Mouse (Mus musculus) left cerebral cortex, postnatal 4 days (tissue): ENCODE measurements at regions not wholly inside any gene's neighbourhood (a gene's known extent, or its start where the extent isn't known, plus 50 kb on each side); places are given as distances from the start of the nearest gene placed in this dataset.

ENCODE experiments used
- DNase-seq: peaks from one replicate; pipeline ENCODE4 v3.0.0-alpha.2; 2022
- intact Hi-C: fragments of 180-260 bp; cut with DNase I; formaldehyde crosslinking; loops from one replicate; pipeline ENCODE4 v1.15.1; 2025

DNA sequence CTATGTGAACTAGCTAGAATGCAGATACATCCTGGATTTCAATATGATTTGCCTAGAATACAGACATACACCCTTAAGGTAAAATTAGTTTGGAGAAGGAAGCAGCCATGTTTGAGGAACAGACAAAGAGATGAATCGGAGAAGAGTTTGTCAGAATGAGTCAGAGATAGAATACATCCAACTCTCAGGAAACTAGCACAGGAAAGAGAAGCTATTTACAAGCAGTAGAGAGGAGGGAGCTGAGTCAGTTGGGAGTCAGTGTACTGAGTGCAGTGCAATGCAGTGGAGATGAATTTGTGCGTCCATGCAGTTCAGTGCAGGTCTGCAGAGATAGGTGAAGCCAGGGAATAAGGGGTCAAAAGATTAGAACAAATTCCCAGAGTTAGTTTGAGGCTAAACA, 205.5 kb upstream of the Hand2 start:
- no peak for DNase-seq
- intact Hi-C loops = no loop called here

DNA sequence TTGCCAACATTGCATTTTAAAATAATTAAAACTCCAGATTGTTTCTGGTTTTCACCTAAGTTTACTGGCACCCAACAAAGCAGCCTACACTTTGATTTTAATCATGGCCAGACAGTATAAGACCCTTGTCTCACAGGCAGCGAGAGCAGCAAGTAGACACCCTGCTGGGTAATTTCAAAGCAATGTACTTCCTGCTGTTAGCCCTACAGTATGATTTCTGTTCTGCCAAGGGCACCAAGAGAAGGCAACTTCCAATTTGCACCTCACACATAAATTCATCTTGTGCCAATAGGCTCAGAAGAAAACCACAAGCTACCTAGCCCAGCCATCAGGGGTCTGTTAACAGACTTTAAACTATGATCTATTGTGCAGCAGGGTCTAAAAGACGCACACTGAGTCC, 186.7 kb upstream of the Hand2 start:
- DNase-seq = no peak
- intact Hi-C loops = no loop called here

DNA sequence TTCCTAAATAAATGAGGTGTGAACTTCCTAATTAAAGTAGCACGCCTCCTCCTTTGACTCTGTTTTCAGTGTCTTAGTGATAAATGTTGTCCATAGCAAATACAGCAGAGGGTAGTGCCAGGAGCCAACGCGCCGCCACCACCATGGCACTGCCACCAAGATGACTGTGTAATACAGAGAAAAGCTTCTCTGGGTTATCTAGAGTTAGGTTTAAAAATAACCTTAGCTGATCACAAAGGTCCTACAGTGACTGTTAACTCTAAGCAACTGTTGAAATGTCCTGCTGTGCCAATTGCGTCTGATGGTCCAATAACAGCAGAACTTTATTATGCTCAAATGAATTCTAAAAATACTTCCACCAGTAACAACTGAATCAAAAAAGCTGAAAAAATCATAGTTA, 186.1 kb upstream of the Hand2 start:
- no peak for DNase-seq
- intact Hi-C loops = no loop called here

DNA sequence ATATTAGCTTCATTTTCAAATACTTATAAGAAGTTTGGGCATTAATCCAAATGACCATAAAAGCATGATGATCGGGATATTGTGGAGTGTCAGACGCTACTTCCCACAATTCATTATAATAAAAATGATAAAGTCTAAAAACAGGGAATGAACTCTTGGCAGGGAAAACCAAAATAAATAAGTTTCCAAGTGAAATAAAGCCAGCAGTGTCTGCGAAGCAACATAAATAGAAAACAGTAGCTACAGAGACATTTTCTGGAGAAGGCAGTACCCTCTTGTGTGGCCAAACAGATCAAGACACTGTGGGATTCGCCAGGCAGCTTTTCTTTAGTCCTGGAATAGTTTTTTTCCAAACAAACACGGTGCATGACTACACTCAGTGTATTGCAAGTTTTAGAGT, 172.7 kb upstream of the Hand2 start:
- DNase-seq = no peak
- intact Hi-C loops = no loop called here

DNA sequence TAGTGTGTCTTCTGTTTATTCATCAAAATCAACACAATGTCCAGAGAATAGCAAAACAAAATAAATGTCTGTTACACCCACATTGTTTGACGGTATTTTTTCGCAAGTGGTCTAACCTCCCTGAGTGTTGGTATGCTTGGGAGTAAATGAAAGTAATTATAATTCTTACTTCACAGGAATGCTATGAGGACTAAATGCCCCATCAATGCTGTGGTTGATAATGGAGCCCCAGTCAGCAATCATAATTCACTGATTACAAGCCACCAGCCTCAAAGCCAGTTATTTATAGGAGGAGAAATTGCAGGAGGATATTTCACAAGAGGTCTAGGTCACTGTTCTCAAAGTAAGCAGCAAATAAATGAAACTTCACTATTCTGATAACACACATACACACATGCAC, 129.6 kb upstream of the Hand2 start:
- intact Hi-C loops = no loop called here
- no peak for DNase-seq

DNA sequence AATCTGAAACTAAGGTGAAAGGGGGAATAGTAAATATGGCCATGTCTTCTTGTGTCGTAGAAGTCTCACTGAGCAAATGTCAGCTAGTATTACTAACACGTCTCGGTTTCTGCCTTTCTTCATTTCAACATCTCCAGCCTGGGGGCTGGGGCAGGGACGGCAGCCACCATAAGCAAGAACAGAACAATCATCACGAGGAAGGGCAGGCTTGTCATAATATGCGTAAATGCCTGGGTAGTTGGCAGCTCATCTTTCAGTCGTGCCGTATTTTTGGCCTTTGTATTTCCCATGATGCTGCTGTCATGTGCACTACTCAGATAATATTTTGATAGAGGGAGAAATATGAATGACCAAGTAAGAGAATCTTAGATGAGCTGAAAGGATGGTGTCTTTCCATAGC, 120.5 kb upstream of the Hand2 start:
- intact Hi-C loops = no loop called here
- DNase-seq = no peak

DNA sequence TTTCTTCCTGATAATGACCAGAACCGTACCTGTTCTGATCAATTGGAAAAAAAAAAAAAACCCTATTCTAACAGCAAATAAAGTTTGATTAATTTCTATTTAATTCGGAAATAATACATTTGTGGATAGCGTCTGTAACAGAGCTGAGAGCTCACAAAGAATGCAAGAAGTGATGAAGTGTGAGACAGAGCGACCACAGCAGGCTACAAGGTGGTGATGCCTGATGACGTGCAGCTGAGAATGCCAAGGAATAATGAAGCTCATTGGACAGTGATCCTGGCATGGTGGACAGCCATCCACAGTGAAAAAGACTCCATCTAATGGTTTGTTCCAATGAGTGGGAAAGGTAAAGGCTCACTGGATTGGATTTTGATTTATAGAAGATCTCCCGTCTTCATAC, 111.2 kb upstream of the Hand2 start:
- intact Hi-C loops = no loop called here
- no peak for DNase-seq

DNA sequence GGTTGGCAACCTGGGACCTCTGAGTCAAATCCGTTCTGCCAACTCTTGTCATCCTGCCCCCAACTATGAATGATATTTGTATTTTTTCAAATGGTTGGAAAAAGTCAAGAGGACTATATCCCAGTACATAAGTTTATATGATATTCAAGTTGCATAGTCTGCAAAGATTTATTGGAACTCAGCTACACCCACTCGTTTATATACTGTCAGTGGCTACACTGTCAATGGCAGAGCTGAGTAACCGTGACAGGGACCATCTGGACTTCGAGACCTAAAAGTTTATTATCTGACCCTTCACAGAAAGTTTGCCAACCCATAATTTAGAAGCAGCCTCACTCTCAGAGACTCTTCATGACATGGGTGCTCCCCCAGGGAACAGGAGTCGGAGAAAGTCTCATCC, 107.7 kb upstream of the Hand2 start:
- intact Hi-C loops = no loop called here
- no peak for DNase-seq

DNA sequence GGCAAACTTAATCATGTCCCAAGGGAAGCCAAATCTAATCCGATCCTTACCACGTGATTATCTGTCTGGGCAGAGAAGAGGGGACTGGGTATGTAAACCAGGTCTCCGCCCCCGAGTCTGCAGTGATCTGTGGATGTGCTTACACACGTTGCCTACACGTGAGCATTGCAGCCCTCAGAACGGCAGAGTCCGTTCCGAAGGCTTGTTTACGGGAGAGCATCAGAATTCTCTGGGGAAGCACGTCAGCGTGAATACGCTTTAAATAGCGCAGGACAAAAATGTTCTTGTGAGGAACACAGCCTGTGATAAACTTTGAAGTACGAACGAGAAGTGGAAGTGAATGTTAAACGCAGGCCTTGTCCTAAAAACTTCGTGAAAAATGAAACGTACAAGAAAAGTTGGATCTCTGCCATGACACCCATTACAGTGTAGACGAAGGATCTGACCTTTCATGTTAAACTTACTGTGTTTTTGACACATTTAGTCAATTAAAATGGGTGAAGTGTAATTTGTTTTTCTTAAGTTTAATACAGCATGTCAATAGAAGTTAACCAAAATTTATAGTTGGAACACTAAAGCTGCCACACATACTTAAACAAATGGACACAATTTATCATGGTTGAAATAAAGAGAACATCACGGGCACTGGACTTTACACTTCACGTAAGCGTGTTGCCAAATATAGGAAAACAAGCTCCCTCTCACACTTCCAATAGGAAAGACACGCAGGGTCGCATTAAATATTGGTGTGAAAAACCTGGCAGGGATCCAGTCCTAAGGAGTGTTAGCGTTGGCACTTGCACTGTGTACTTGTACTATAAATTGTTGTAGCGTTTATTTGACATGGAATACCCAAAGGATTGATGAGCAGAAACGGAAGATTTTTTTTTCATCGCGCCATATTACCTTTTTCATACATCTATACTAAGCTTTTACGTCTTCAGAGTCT, 106.5 kb upstream of the Hand2 start:
- DNase-seq = no peak
- intact Hi-C loops = no loop called here

DNA sequence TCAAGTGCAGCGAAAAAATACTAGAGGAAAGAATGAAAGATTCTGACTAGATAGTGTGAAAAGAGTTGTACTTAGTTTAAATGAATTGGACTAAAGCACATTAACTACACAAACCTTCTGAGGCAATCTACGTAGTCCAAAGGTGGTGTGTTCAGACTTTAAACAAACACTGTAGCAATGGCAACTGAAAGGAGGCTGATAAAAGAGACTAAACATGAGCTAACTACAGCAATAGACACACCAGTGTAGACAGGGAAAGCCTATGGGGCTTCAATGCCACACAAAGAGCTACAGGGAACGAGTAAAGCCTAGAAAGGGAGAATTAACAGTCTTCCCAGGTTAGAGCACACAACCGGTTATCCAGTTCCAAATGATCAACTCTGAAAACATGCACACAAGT, 90.2 kb upstream of the Hand2 start:
- intact Hi-C loops = no loop called here
- no peak for DNase-seq

DNA sequence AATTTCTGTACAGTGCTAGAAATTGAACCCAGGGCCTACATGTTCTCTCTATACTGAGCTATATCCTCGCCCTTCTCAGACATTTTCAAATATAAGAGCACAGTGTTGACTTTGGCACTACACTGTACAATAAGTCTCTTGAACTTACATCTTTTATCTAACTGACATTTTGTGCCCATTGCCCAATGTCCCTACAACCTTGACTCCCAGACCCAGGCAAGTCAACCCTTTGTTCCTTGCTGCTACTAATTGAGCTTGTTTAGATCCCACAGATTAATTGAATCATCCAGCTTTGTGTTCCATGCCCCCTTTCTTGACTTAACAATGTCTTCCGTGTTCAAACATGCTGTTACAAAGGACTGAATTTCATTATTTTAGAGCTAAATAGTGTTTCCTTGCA, 78.5 kb upstream of the Hand2 start:
- intact Hi-C loops = no loop called here
- DNase-seq = no peak

DNA sequence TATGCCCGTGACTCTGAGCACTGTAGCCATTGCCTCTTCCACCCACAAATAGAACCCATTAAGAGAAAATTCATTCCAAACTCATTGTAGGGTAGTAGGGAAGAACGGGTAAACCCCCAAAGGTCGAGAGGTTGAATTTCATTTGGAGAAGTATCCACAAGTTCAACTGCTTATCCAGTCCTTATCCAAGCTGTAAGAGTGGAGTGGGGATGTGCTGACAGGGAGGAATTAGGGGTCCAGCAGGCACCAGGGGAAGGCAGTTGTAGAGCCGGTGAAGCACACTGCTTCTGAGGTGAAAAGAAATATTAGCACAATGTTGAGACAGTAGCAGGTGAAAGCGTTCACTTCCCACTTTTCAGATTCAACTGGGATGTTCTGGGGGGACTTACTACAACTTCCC, 71.7 kb upstream of the Hand2 start:
- no peak for DNase-seq
- intact Hi-C loops = no loop called here
